Mouse (Mus musculus): ENCODE results near the gene Cox18. TPM values are rescaled to one million over a fixed set of nuclear protein-coding genes. Genes with fewer than 3 reads are reported as not detected.
A peak's percentile ranks its signal among the peaks of the same experiment; 100 is the strongest.
"Not testable (repeated sequence)": the region's sequence is repeated elsewhere in the genome, so short reads cannot be mapped to it uniquely, and the experiment has no call there.

Cox18 gene
- 36.1 and 39.2 TPM in 2 replicates for polyA plus RNA-seq (2015; fragmentation: Nextera tagmentation; extraction: Ambion mirVana)

- Histone ChIP-seq H3K4me2 (ENCODE audit: low read length) (peak within 1 kb of the TSS; percentile 84), H3K4me3 (replicated peaks; ENCODE audit: low read length) (peak within 1 kb of the TSS; percentile 93), H3K9ac (replicated peaks; ENCODE audit: low read depth, low read length) (peak within 1 kb of the TSS; percentile 87), H3K36me3 (ENCODE audit: control insufficient read depth, insufficient read depth) (peaks cover 8% of the 10 kb centered on the region), H3K9me3 (ENCODE audit: control insufficient read depth, low read length) (no peaks in the 10 kb centered on the region), H3K4me1 (replicated peaks; ENCODE audit: control insufficient read depth, insufficient read depth, low read length) (peaks cover 11% of the 10 kb centered on the region), H3K27ac (ENCODE audit: low read length) (peak within 1 kb of the TSS; percentile 91), H3K27me3 (replicated peaks; ENCODE audit: control insufficient read depth, insufficient read depth, low read length) (no peaks in the 10 kb centered on the region)
- under 1% methylated on average over 62 of the region's 62 CpGs for WGBS
- ATAC-seq: peak; percentile 98
Measured at GRCm38 (mm10) chr5:90223534-90224381, at the start of gene Cox18. Cox18 (minus strand) TSS chr5:90224001.

- ATAC-seq; H3K9ac ChIP-seq (replicated peaks; ENCODE audit: low read depth, low read length); H3K4me1 ChIP-seq (replicated peaks; ENCODE audit: control insufficient read depth, insufficient read depth, low read length); H3K27ac ChIP-seq (ENCODE audit: low read length); H3K4me3 ChIP-seq (replicated peaks; ENCODE audit: low read length); H3K9me3 ChIP-seq (ENCODE audit: control insufficient read depth, low read length); H3K27me3 ChIP-seq (replicated peaks; ENCODE audit: control insufficient read depth, insufficient read depth, low read length); H3K4me2 ChIP-seq (ENCODE audit: low read length): not testable (repeated sequence)
- WGBS: 86% methylated on average over 2 of the region's 2 CpGs
- peaks cover 29% of the 10 kb centered on the region for H3K36me3 ChIP-seq (ENCODE audit: control insufficient read depth, insufficient read depth)
Measured at GRCm38 (mm10) chr5:90262230-90262629, 38.4 kb upstream of the Cox18 start.

GRCm38 (mm10) chr5:90257023-90257422, 33.2 kb upstream of the Cox18 start:
- Histone ChIP-seq H3K36me3 (ENCODE audit: control insufficient read depth, insufficient read depth) (peaks cover 43% of the 10 kb centered on the region), H3K27ac (ENCODE audit: low read length) (no peak overlapping the region), H3K4me1 (replicated peaks; ENCODE audit: control insufficient read depth, insufficient read depth, low read length) (no peaks in the 10 kb centered on the region), H3K4me2 (ENCODE audit: low read length) (no peak overlapping the region), H3K9me3 (ENCODE audit: control insufficient read depth, low read length) (no peaks in the 10 kb centered on the region), H3K4me3 (replicated peaks; ENCODE audit: low read length) (no peak overlapping the region), H3K27me3 (replicated peaks; ENCODE audit: control insufficient read depth, insufficient read depth, low read length) (no peaks in the 10 kb centered on the region), H3K9ac (replicated peaks; ENCODE audit: low read depth, low read length) (no peak overlapping the region)
- ATAC-seq: no peak
- WGBS: 93% methylated on average over 3 of the region's 3 CpGs

DNA sequence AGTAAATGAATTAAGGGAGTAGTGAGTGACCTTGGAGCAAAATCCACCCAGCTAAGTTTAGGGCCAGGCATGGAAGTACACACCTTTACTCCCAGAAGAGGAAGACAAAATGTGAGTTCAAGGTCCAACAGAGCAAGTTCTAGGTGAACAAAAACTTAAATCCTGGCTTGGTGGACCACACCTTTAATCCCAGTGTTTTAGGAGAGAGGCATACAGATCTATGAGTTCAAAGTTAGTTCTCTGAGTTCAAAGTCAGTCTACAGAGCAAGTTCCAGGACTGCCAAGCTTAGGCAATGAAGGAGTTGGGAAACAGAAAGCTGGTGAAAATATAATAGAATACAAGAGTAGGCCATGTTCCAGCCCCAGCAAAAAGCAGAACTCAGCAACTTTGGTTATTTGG, 23.7 kb upstream of the Cox18 start:
- Histone ChIP-seq H3K27me3 (replicated peaks; ENCODE audit: control insufficient read depth, insufficient read depth, low read length) (no peaks in the 10 kb centered on the region), H3K9me3 (ENCODE audit: control insufficient read depth, low read length) (no peaks in the 10 kb centered on the region), H3K4me1 (replicated peaks; ENCODE audit: control insufficient read depth, insufficient read depth, low read length) (no peaks in the 10 kb centered on the region), H3K36me3 (ENCODE audit: control insufficient read depth, insufficient read depth) (peaks cover 30% of the 10 kb centered on the region), H3K4me2 (ENCODE audit: low read length) (no peak overlapping the region), H3K4me3 (replicated peaks; ENCODE audit: low read length) (no peak overlapping the region), H3K27ac (ENCODE audit: low read length) (no peak overlapping the region), H3K9ac (replicated peaks; ENCODE audit: low read depth, low read length) (no peak overlapping the region)
- no peak for ATAC-seq

GRCm38 (mm10) chr5:90246987-90247386, 23.2 kb upstream of the Cox18 start:
- H3K4me3 ChIP-seq (replicated peaks; ENCODE audit: low read length): no peak overlapping the region
- no peak overlapping the region for H3K9ac ChIP-seq (replicated peaks; ENCODE audit: low read depth, low read length)
- H3K9me3 ChIP-seq (ENCODE audit: control insufficient read depth, low read length): no peaks in the 10 kb centered on the region
- ATAC-seq: no peak
- 79% methylated on average over 2 of the region's 2 CpGs for WGBS
- H3K4me2 ChIP-seq (ENCODE audit: low read length): no peak overlapping the region
- no peaks in the 10 kb centered on the region for H3K27me3 ChIP-seq (replicated peaks; ENCODE audit: control insufficient read depth, insufficient read depth, low read length)
- H3K27ac ChIP-seq (ENCODE audit: low read length): no peak overlapping the region
- peaks cover 26% of the 10 kb centered on the region for H3K36me3 ChIP-seq (ENCODE audit: control insufficient read depth, insufficient read depth)
- no peaks in the 10 kb centered on the region for H3K4me1 ChIP-seq (replicated peaks; ENCODE audit: control insufficient read depth, insufficient read depth, low read length)

DNA sequence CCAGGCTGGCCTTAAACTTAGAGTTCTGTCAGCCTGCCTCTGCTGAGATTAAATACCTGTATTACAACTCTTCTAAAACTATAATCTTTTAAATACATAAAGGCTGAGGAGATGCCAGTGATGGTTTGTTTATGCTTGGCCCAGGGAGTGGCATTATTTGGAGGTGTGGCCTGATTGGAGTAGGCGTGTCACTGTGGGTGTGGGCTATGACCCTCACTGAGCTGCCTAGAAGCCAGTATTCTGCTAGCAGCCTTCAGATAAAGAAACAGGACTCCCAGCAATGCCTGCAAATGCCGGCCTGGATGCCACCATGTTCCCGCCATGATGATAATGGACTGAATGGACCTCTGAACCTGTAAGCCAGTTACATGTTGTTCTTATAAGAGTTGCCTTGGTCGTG, 22.8 kb upstream of the Cox18 start:
- 94% methylated on average over 4 of the region's 4 CpGs for WGBS
- Histone ChIP-seq H3K9me3 (ENCODE audit: control insufficient read depth, low read length) (no peaks in the 10 kb centered on the region), H3K4me2 (ENCODE audit: low read length) (no peak overlapping the region), H3K9ac (replicated peaks; ENCODE audit: low read depth, low read length) (no peak overlapping the region), H3K27ac (ENCODE audit: low read length) (no peak overlapping the region), H3K4me3 (replicated peaks; ENCODE audit: low read length) (no peak overlapping the region), H3K36me3 (ENCODE audit: control insufficient read depth, insufficient read depth) (peaks cover 25% of the 10 kb centered on the region), H3K27me3 (replicated peaks; ENCODE audit: control insufficient read depth, insufficient read depth, low read length) (no peaks in the 10 kb centered on the region), H3K4me1 (replicated peaks; ENCODE audit: control insufficient read depth, insufficient read depth, low read length) (no peaks in the 10 kb centered on the region)
- no peak for ATAC-seq

- no peak overlapping the region for H3K4me2 ChIP-seq (ENCODE audit: low read length)
- no peaks in the 10 kb centered on the region for H3K27me3 ChIP-seq (replicated peaks; ENCODE audit: control insufficient read depth, insufficient read depth, low read length)
- no peak overlapping the region for H3K4me3 ChIP-seq (replicated peaks; ENCODE audit: low read length)
- H3K27ac ChIP-seq (ENCODE audit: low read length): no peak overlapping the region
- ATAC-seq: no peak
- H3K9ac ChIP-seq (replicated peaks; ENCODE audit: low read depth, low read length): no peak overlapping the region
- no peaks in the 10 kb centered on the region for H3K4me1 ChIP-seq (replicated peaks; ENCODE audit: control insufficient read depth, insufficient read depth, low read length)
- 81% methylated on average over 4 of the region's 4 CpGs for WGBS
- H3K9me3 ChIP-seq (ENCODE audit: control insufficient read depth, low read length): no peaks in the 10 kb centered on the region
- H3K36me3 ChIP-seq (ENCODE audit: control insufficient read depth, insufficient read depth): peaks cover 24% of the 10 kb centered on the region
Measured at GRCm38 (mm10) chr5:90245416-90245815, 21.6 kb upstream of the Cox18 start.

- Histone ChIP-seq H3K36me3 (ENCODE audit: control insufficient read depth, insufficient read depth) (peaks cover 32% of the 10 kb centered on the region), H3K9me3 (ENCODE audit: control insufficient read depth, low read length) (no peaks in the 10 kb centered on the region), H3K9ac (replicated peaks; ENCODE audit: low read depth, low read length) (no peak overlapping the region), H3K4me3 (replicated peaks; ENCODE audit: low read length) (no peak overlapping the region), H3K27me3 (replicated peaks; ENCODE audit: control insufficient read depth, insufficient read depth, low read length) (no peaks in the 10 kb centered on the region), H3K4me1 (replicated peaks; ENCODE audit: control insufficient read depth, insufficient read depth, low read length) (no peaks in the 10 kb centered on the region), H3K27ac (ENCODE audit: low read length) (no peak overlapping the region), H3K4me2 (ENCODE audit: low read length) (no peak overlapping the region)
- no peak for ATAC-seq
- 96% methylated on average over 8 of the region's 8 CpGs for WGBS
Measured at GRCm38 (mm10) chr5:90235217-90235616, 11.4 kb upstream of the Cox18 start.

DNA sequence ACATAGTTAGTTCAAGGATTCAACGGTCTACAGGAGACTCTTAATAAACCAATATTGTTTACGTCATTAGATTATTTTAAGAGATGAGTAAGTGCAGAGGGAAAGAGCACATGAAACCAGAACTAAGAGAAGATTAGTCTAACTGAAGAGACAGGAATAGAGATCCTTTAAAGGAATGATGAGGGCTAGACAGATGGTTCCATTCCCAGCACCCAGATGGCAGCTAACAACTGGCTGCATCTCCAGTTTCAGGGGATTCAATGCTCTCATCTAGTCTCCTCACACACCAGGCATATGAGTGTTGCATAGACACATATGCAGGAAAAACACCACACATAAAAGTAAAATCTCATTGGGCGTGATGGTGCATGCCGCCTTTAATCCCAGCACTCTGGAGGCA, 9.5 kb upstream of the Cox18 start:
- Histone ChIP-seq H3K27ac (ENCODE audit: low read length) (no peak overlapping the region), H3K4me1 (replicated peaks; ENCODE audit: control insufficient read depth, insufficient read depth, low read length) (no peaks in the 10 kb centered on the region), H3K9ac (replicated peaks; ENCODE audit: low read depth, low read length) (no peak overlapping the region), H3K4me3 (replicated peaks; ENCODE audit: low read length) (no peak overlapping the region), H3K9me3 (ENCODE audit: control insufficient read depth, low read length) (no peaks in the 10 kb centered on the region), H3K36me3 (ENCODE audit: control insufficient read depth, insufficient read depth) (peaks cover 28% of the 10 kb centered on the region), H3K27me3 (replicated peaks; ENCODE audit: control insufficient read depth, insufficient read depth, low read length) (no peaks in the 10 kb centered on the region), H3K4me2 (ENCODE audit: low read length) (no peak overlapping the region)
- WGBS: 95% methylated on average over 4 of the region's 4 CpGs
- ATAC-seq: no peak
